Mouse (Mus musculus) cerebellum, adult 2 months (tissue): Measurements from ENCODE around the gene Car10.

ENCODE experiments used
- CTCF ChIP-seq: fragments of 200-500 bp; IDR thresholded peaks from 2 replicates; pipeline ENCODE4 v1.5.1; 2011; ENCODE audit warnings: low read depth, mild to moderate bottlenecking, control low read depth, low read length, moderate library complexity, borderline replicate concordance; ENCODE audit not compliant: insufficient read depth
- POLR2A ChIP-seq: fragments of 200-500 bp; IDR thresholded peaks from 2 replicates; pipeline ENCODE4 v1.6.1; 2011; ENCODE audit warnings: low read length, control low read depth, borderline replicate concordance; ENCODE audit not compliant: insufficient read depth

GRCm38 (mm10) chr11:93188621-93189020 is 90.8 kb downstream of the Car10 start:
- no peak for TF ChIP-seq CTCF
- no peak for TF ChIP-seq POLR2A
